Mouse (Mus musculus): ENCODE results near the gene Gm10118.

Gene Gm10118

DNA sequence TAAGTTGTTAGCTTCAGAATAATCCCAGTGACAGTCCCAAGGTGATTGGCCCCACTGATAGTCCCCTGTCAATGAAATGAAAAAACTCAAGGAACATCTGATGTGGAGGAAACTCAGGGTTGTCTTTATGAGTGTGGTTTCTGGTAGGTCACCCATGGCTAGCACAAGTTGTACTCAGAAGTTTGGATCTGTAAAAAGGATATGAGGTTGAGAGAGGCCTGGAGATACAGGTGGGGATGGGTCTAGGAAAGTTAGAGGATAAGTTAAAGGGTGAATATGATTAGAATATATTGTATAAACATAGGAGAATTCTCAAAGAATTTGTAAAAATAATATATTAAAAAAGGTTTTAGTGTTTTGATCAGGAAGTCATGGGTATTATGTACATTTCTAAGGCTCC lies at the start of gene Gm10118:
Gene Gm10118 (minus strand): TSS at position 101 of the 400 bp plus-strand sequence.
- no peak for DNase-seq (ENCODE audit: low spot score)

DNA sequence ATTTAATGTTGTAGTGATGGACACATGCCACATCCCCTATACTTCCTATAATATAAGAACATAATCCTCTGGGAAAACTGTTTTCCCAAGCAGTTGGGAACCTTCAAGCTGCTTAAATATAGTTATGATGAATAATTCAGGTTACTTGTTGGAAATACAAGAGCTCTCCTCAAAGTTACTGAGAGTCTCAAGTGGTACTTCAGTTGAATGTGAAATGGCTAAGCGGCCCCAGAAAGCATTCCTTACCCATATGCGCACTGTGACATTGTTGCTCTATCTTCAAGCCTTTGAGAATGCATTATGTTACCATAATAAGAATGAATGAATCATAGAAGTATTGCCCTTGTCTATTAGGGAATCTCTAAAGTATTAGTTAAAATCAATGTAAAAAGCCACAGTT lies 45.1 kb upstream of the Gm10118 start:
- no peak for DNase-seq (ENCODE audit: low spot score)

- peak; percentile 64 for DNase-seq (ENCODE audit: low spot score)
These were observed 27.2 kb upstream of the Gm10118 start for GRCm38 (mm10) chr10:63954308-63954930.

- no peak for DNase-seq (ENCODE audit: low spot score)
These were observed 24.2 kb upstream of the Gm10118 start for GRCm38 (mm10) chr10:63951481-63951880.

DNA sequence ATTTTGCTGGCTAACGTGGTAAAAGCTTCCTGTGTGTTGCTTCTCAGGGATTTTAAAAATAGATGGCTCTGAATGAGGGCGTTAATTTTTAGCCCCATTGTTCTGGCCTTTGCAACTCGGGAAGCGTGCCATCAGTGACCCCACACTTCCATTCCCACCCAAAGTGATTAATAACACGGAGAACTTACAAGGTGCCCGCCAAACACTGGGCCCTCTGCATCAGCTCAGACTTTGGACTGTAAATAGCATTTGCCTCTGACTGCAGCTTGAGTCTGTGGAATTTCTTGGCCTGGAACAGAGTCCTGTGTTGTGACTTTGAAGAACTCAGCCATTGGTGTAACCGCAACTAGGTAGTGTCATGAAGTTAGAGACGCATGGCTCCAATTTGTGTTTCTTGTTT lies 23.6 kb upstream of the Gm10118 start:
- no peak for DNase-seq (ENCODE audit: low spot score)

- no peak for DNase-seq (ENCODE audit: low spot score)
These were observed 20.0 kb upstream of the Gm10118 start for GRCm38 (mm10) chr10:63947266-63947665.

DNA sequence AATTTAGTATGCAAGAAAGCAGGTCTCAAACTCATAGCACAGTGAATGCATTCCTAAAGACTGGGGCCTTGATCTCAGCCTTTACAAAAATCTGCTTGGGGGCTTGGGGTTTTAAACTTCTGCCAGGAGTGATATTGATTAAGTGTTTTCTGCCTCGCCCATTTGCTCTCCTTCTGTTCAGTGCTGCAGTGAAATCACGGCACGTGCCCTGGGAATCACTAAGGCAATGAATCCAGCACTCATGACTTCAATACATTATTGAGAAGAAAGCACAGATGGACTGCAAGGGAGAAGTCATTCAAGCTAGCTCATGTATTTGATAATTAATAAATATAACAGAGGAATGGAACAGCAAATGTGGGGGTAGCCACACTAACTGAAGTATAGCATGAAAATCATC lies 18.3 kb upstream of the Gm10118 start:
- no peak for DNase-seq (ENCODE audit: low spot score)

DNA sequence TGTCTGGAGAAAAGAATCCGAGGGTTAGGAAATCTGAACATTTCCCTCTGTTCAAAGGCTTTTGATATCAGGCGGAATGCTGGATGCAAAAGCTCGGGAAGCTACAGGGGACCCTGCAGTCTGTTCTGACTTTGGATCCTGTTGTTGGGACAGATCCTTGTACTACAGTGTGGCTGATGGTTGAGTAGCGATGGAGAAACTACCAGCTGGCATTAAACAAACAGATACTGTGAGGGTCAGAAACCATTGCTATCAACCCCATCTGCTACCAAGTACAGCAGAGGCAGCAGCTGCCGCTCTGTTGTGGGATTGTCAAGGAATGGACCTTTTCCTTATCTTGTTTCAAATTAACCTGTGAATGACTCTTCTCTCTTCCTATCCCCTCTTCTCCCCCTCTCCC lies 6.7 kb upstream of the Gm10118 start:
- no peak for DNase-seq (ENCODE audit: low spot score)

DNA sequence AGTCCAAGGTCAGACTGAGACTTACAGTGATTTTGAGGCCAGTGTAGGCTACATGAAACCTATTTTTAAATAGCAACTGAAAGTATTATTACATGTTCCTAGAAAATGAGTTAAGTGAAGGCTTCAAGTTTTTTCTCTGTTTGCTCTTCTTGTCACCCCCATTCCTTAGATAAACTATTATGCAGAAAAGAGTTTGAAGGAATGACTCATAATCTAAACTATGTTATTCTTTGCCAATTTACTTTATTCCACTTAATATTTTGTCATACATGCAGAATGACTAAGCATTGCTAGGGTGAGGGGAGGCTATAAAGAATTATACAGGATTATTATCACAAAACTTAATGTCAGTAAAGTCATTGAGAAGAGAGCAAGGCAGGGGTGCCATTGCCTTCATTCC lies 18.4 kb downstream of the Gm10118 start:
- DNase-seq (ENCODE audit: low spot score) = no peak

GRCm38 (mm10) chr10:63899891-63900290 lies 27.3 kb downstream of the Gm10118 start:
- no peak for DNase-seq (ENCODE audit: low spot score)

DNA sequence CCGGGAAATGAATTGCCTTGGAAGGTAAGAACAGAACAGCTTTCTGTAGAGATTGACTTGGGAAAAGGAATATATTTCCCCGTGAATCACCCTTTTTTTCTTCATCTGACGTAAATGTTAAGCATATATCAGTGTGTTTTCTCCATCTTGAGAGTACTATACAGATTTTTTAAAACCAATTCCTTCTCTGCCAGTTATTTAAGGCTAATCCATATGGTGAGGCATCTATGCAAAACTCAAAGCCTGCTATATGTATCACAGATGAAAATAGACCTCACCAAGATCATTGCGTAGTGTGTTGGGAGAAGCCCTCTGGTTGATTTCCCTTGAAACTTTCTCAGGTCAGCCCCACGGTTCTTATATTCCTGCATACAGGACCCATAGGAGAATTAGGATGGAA lies 32.6 kb downstream of the Gm10118 start:
- no peak for DNase-seq (ENCODE audit: low spot score)

- no peak for DNase-seq (ENCODE audit: low spot score)
These were observed 40.7 kb downstream of the Gm10118 start for GRCm38 (mm10) chr10:63886449-63887088.

DNA sequence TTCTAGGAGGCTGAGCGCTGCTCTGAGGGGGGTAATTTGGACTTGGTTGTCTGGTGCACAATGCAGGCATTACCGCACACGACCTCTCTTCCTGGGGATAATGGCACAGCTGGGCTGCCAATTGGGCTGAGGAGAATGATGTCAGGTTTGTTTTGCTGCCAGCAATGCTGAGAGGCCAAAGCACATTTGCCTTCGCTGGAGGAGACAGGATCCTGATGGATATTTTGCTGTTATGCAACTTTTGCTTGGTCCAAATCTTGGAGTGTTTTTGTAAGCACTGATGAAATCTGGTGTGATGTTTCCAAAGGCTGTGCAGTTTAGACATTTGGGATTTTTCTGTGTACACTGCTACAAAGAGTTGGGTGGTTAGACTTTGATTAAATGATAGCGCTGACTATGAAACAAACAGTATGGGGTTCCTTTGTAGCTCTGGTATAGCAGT lies 46.8 kb downstream of the Gm10118 start:
- DNase-seq (ENCODE audit: low spot score) = no peak
